Mouse (Mus musculus) lung, postnatal 0 days (tissue): ENCODE results near the gene Actn4.

Experiments used
- CTCF ChIP-seq: IDR thresholded peaks from 2 replicates; pipeline ENCODE4 v1.5.1; 2016; ENCODE audit warnings: antibody characterized with exemption, mild to moderate bottlenecking
- EP300 ChIP-seq: IDR thresholded peaks from 2 replicates; pipeline ENCODE4 v1.6.1; 2016; ENCODE audit warnings: antibody characterized with exemption, mild to moderate bottlenecking, control low read depth

- TF ChIP-seq CTCF (peak; percentile 37), EP300 (no peak)
Measured at GRCm38 (mm10) chr7:28981651-28982273, 19.6 kb upstream of the Actn4 start, which contains the start of the genes Eif3k and Map4k1.
